Mouse (Mus musculus): ENCODE data around the gene Nfs1. TPM values are rescaled to one million over a fixed set of nuclear protein-coding genes. Genes with fewer than 3 reads are reported as not detected.

Gene Nfs1
- total RNA-seq (2012; rRNA removed) (58.6 and 60.6 TPM in 2 replicates), total RNA-seq (2014; rRNA removed) (68.8 and 72.1 TPM in 2 replicates), polyA plus RNA-seq (2012; ENCODE audit: insufficient read length, low read depth) (49.2 and 51.3 TPM in 2 replicates)

- in situ Hi-C loops (cut with MboI; ENCODE audit: low pct_ligation_motif_present, low pct_unique_long_range_greater_than_20kb, low sequenced_read_pairs) (loop anchor here (25.0 kb wide), 1 partner anchor 307 kb away; the partner anchor contains the start of genes Eif6 and Fam83c), dilution Hi-C loops (cut with MboI; ENCODE audit: extremely low pct_ligation_motif_present, extremely low pct_unique_long_range_greater_than_20kb, low sequenced_read_pairs) (no loop called here)
- Histone ChIP-seq H3K79me2 (replicated peaks; ENCODE audit: control insufficient read depth, extremely low read depth, insufficient read depth, poor library complexity, severe bottlenecking) (peaks cover 19% of the 10 kb centered on the region), H3K4me2 (ENCODE audit: insufficient read depth, low read depth, poor library complexity, severe bottlenecking) (peak within 1 kb of the TSS; percentile 98), H3K9me3 (replicated peaks; ENCODE audit: low read length) (no peaks in the 10 kb centered on the region), H3K36me3 (replicated peaks in 1 of 2; ENCODE audit: control insufficient read depth in 1 of 2, insufficient read depth in 1 of 2, low read length in 1 of 2) (peaks cover 35 to 54% of the 10 kb centered on the region in 2 experiments), H3K27me3 (replicated peaks) (no peaks in the 10 kb centered on the region), H3K4me1 (ENCODE audit: control insufficient read depth in 1 of 2, insufficient read depth in 2 of 2) (peaks cover 0 to 15% of the 10 kb centered on the region in 2 experiments; a peak in 2 of 4 replicates), H3K4me3 (replicated peaks in 1 of 3; ENCODE audit: low read depth in 2 of 3, low read length in 2 of 3, poor library complexity in 1 of 3) (peak within 1 kb of the TSS; percentile 52 to 93 (median 82)), H3K27ac (ENCODE audit: insufficient read depth, low read depth) (peak within 1 kb of the TSS; percentile 91), H3K9ac (ENCODE audit: insufficient read depth, low read depth) (peak within 1 kb of the TSS; percentile 69)
- no peak for TF ChIP-seq JUND (conservative IDR thresholded peaks at IDR 0.05; ENCODE audit: low read depth, low read length)
- TF ChIP-seq HCFC1 (IDR thresholded peaks at IDR 0.05; ENCODE audit: low read depth, low read length) = peak; percentile 90
- TF ChIP-seq UBTF (IDR thresholded peaks at IDR 0.05; ENCODE audit: low read depth, low read length) = no peak; the same call in none of the 2 replicates
- no peak for TF ChIP-seq RAD21 (IDR thresholded peaks at IDR 0.05; ENCODE audit: low read depth, low read length)
- TF ChIP-seq RCOR1 (conservative IDR thresholded peaks at IDR 0.05; ENCODE audit: low read depth, low read length) = no peak
- no peak; the same call in 1 of the 2 replicates for TF ChIP-seq IRF4 (IDR thresholded peaks at IDR 0.05; ENCODE audit: low read depth, low read length)
- peak in 1 of 2 experiments; percentile 64; a peak in 2 of 4 replicates for TF ChIP-seq CTCF (conservative IDR thresholded peaks at IDR 0.05 in 1 of 2, IDR thresholded peaks at IDR 0.05 in 1 of 2; ENCODE audit: low read depth in 2 of 2, low read length in 2 of 2)
- TF ChIP-seq TBP (conservative IDR thresholded peaks at IDR 0.05; ENCODE audit: low read depth, low read length) = 0 out of 2 replicates have a peak, but pooled peaks have one; percentile 46
- no peak for TF ChIP-seq MAZ (IDR thresholded peaks at IDR 0.05; ENCODE audit: low read depth, low read length)
- no peak; the same call in 1 of the 2 replicates for TF ChIP-seq MXI1 (IDR thresholded peaks at IDR 0.05; ENCODE audit: low read depth, low read length)
- no peak for TF ChIP-seq BHLHE40 (IDR thresholded peaks at IDR 0.05; ENCODE audit: low read depth, low read length)
- peak; percentile 93 for TF ChIP-seq SIN3A (IDR thresholded peaks at IDR 0.05; ENCODE audit: low read length)
- peak; percentile 90 for TF ChIP-seq MYC (IDR thresholded peaks at IDR 0.05; ENCODE audit: low read depth, low read length)
- TF ChIP-seq MAX (IDR thresholded peaks at IDR 0.05; ENCODE audit: low read length) = no peak
- TF ChIP-seq NELFE (IDR thresholded peaks at IDR 0.05; ENCODE audit: low read depth, low read length) = no peak; the same call in 1 of the 2 replicates
- no peak for TF ChIP-seq SMC3 (IDR thresholded peaks at IDR 0.05; ENCODE audit: low read depth, low read length)
- TF ChIP-seq CHD2 (IDR thresholded peaks at IDR 0.05; ENCODE audit: low read length) = peak; percentile 89; the same call in 1 of the 2 replicates
- TF ChIP-seq GABPA (IDR thresholded peaks at IDR 0.05; ENCODE audit: insufficient replicate concordance, low read depth, low read length) = no peak
- no peak for TF ChIP-seq TCF12 (IDR thresholded peaks at IDR 0.05; ENCODE audit: low read depth, low read length)
- TF ChIP-seq USF2 (conservative IDR thresholded peaks at IDR 0.05; ENCODE audit: low read depth, low read length) = no peak
- TF ChIP-seq ZMIZ1 (IDR thresholded peaks at IDR 0.05; ENCODE audit: low read depth, low read length) = peak; percentile 91
- TF ChIP-seq POLR2AphosphoS2 (IDR thresholded peaks at IDR 0.05; ENCODE audit: low read depth, low read length) = peak; percentile 85; the same call in 1 of the 2 replicates
- TF ChIP-seq EP300 (IDR thresholded peaks at IDR 0.05; ENCODE audit: low read length) = no peak
- no peak for TF ChIP-seq ZC3H11A (IDR thresholded peaks at IDR 0.05; ENCODE audit: low read depth, low read length)
- TF ChIP-seq POLR2A (IDR thresholded peaks at IDR 0.05; ENCODE audit: low read depth, low read length) = peak; percentile 90
- TF ChIP-seq NRF1 (IDR thresholded peaks at IDR 0.05; ENCODE audit: low read depth, low read length) = peak; percentile 80
- no peak; the same call in 1 of the 2 replicates for TF ChIP-seq ELF1 (IDR thresholded peaks at IDR 0.05; ENCODE audit: low read depth, low read length)
- DNase-seq (ENCODE audit: extremely low read depth) = peak; percentile 94
Measured at GRCm38 (mm10) chr2:156143953-156144724, at the start of gene Nfs1, which contains the start of gene Romo1. Gene Nfs1 (minus strand): TSS chr2:156144186. Gene Romo1 (plus strand): TSS chr2:156144039.

Data from CH12.LX (cell line).